Mouse (Mus musculus) right cerebral cortex, postnatal 36 days (tissue): ENCODE data around the gene Man2a1.

ENCODE experiments used
- DNase-seq, 2 experiments: peaks; one replicate each; pipeline ENCODE4 v3.0.0; 2022; ENCODE audit warnings: low spot score in 2 of 2, mixed read lengths in 1 of 2

Man2a1 gene

DNA sequence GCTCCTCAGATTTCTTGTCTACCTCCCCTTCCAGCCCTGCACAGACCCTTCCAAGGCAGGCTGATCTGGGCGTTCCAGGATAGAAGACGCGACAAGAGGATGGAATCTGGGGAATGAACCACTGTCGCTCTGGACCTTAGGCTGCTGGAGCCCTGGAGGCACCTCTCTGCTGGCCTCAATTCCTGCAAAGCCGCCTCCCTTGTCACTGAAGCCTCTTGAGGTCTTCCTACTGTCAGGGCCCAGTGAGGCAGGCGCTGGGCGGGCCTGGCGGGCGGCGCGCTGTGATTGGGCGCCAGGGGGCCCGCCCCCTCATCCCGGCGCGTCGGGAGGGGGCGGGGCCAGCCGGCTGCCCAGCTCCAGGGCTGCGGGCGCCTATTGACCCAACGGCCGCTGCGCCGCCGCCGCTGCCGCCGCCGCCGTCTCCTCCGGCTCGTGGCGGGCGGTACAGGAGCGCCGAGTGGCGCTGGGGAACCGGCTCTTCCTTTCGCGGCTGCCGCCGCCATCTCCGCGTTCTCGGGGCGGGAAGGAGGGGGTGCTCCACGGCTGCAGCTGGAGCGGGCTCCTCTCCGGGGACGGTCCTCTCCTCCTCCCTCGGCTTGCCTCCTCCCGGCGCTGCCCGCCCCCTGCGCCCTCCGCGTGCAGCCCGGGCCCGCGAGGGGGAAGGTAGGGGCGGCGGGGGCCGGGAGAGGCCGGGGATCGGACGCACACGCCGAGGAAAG is at the start of gene Man2a1:
TSS of gene Man2a1 (plus strand) at position 365 of the 719 bp plus-strand sequence.
- peak; percentile 81 to 83 for DNase-seq

GRCm38 (mm10) chr17:64553358-64553757 is 47.2 kb upstream of the Man2a1 start:
- no peak for DNase-seq

DNA sequence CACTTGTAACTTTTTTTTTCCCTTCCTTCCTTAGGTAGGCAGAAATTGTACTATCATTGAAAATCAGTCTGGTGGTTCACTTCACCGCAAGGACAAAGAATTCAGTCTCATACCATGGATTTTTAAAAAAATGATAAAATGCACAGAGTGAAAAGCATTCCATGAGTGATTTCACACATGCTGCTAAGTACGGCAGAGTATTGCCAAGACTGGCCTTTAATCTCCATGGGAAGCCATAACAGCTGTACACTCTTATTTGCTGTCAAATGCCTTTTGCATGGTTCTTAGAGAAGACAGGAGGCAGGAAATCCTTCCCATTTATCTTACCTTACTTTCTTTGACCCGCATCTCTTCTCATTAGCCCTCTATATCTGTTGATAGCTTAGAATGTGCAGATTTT is 45.6 kb upstream of the Man2a1 start:
- DNase-seq, result no peak

GRCm38 (mm10) chr17:64556661-64557445 is 43.7 kb upstream of the Man2a1 start:
- no peak for DNase-seq

- no peak for DNase-seq
Observed at GRCm38 (mm10) chr17:64558994-64559540, 41.5 kb upstream of the Man2a1 start.

- DNase-seq, result no peak
Observed at GRCm38 (mm10) chr17:64566435-64566834, 34.1 kb upstream of the Man2a1 start.

GRCm38 (mm10) chr17:64567546-64567945 is 33.0 kb upstream of the Man2a1 start:
- no peak for DNase-seq

GRCm38 (mm10) chr17:64573981-64574380 is 26.6 kb upstream of the Man2a1 start:
- DNase-seq, result no peak

DNA sequence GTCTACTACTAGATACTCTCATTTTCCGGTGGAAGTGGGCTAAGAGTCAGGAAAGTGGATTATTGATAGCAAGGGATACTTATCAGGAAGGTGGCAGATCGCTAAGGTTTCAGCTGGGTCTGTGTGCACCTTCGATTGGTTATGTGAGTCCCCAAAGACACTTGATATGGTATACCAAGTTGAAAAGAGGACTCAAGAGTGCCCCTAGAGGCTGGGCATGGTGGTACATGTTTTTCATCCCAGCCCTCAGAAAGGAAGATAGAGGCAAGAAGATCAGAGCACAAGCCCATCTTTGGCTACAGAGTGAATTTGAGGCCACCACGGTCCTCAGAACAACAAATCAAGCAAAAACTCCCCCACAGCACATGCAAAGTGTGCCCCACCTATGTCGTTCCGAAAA is 25.3 kb upstream of the Man2a1 start:
- DNase-seq, result no peak

DNA sequence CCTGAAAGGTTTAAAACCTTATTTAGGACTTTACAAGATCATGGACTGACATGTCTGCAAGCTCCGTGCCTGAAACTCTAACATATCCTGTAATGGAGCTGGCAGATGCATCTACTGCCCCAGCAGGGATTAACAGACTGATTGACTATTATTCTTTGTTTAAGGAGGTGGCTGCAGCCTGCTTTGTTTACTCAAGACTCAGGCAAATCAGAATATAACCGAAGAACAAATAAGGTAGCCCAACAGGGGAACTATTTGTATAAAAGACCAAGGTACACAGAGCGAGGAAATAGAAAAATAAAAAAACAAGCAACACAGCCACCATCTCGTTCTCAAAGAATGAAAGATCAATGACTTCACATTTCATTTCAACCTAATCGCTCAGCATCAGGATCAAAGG is 23.1 kb upstream of the Man2a1 start:
- no peak for DNase-seq

DNA sequence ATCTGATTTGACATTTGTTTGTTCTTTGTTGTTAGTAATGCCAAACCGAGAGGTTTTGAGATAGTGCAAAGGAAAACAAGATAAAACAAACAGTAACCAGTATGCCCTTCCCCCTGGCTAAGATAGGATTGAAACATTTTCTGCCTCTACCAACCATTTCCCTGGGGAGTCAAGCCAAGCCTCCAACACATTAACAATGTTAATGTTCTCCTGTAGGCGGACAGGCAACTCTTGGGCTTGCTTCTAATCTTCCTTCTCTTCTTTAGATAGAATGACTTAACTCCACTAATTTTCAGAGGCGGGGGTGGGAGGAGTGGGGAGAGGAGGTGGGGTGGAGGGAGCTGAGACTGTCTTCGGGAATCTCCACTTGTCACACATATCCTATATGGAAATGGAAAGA is 22.2 kb upstream of the Man2a1 start:
- no peak for DNase-seq

GRCm38 (mm10) chr17:64579696-64580095 is 20.8 kb upstream of the Man2a1 start:
- peak; percentile 26 for DNase-seq

GRCm38 (mm10) chr17:64581133-64581532 is 19.4 kb upstream of the Man2a1 start:
- no peak for DNase-seq

- no peak for DNase-seq
Observed at GRCm38 (mm10) chr17:64581962-64582361, 18.6 kb upstream of the Man2a1 start.

GRCm38 (mm10) chr17:64590483-64590882 is 10.1 kb upstream of the Man2a1 start:
- DNase-seq, result no peak

- DNase-seq, result no peak
Observed at GRCm38 (mm10) chr17:64591366-64591765, 9.2 kb upstream of the Man2a1 start.

- no peak for DNase-seq
Observed at GRCm38 (mm10) chr17:64592355-64592754, 8.2 kb upstream of the Man2a1 start.

- no peak for DNase-seq
Observed at GRCm38 (mm10) chr17:64592788-64593187, 7.7 kb upstream of the Man2a1 start.

GRCm38 (mm10) chr17:64597770-64598169 is 2.8 kb upstream of the Man2a1 start:
- no peak for DNase-seq

- peak in 1 of 2 experiments; percentile 36 for DNase-seq
Observed at GRCm38 (mm10) chr17:64599916-64600315, 620 bp upstream of the Man2a1 start.

DNA sequence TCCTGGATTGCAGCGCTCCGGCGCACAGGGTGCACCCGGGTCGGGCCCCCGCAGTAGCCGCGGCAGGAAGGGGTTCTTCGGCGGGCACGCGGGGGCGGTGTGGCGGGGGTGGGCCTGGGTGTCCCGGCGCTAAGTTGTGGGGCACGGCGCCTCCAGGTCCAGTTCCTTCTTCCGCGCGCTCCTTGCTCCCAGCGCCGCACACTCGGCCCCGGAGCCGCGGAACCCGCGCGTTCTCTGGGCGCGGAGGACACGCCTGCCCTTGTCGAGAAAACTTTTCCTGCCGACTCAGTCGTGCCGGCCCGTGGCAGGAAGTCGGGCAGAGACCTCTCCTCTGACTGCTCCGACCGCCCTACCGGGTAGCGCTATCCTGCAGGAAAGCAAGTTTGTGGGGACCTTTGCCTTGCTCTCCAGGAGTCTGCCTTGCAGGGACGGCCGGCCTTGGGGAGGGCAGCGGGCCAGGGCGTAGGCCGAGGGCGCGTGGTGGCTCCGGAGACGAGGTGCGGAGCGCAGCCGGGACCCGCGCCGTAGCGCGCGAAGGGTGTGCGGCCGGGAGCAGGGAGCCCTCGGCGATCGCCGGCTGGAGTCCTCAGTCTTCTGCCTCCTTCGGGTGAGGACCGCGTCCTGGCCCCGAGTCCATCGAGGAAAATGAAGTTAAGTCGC is 685 bp downstream of the Man2a1 start:
- no peak for DNase-seq
